Mouse (Mus musculus): ENCODE measurements around the gene Ccdc74a. TPM values are rescaled to one million over a fixed set of nuclear protein-coding genes. Genes with fewer than 3 reads are reported as not detected.

Gene Ccdc74a
- polyA plus RNA-seq, 1 experiment from 2014 or later = 3.2 TPM

DNA sequence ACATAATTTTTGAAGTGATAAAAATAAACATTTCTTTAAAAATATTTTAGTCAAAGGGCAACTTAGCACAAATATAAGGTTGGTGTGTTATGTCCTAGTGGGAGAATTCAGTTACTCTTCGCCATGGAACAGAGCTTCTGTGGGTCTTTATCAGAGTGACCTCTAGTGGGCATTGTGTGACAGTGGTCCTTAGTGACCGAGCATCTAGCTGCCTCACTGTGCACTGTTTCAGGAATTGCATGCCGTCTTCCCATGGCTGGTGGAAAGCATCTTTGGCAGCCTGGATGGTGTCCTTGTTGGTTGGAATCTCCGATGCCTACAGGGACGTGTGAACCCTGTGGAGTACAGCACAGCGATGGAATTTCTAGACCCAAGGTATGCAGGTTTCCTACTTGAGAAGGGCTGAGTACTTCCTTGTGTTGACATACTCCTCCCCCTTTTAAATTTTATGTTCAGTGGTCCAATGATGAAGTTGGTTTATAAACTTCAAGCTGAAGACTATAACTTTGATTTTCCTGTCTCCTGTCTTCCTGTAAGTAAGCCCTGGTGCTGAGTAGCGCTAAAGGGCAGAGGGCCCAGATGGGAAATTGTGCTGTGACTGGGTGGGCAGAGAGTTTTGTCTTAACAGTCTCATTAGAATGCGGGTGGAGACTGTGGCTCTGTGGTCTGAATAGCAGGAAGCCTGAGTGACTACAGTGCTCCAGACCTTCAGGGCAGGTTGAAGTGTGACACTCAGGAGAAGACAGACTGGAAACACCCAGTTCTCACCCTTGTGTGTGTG, 20.6 kb upstream of the Ccdc74a start:
- no peak overlapping the region for H3K27ac ChIP-seq
- no peaks in the 10 kb centered on the region for H3K27me3 ChIP-seq
- H3K9me3 ChIP-seq (replicated peaks) = no peaks in the 10 kb centered on the region
- no peak overlapping the region for H3K4me3 ChIP-seq
- H3K9ac ChIP-seq = no peak overlapping the region
- H3K36me3 ChIP-seq = peaks cover 57% of the 10 kb centered on the region
- no peak for ATAC-seq (replicated peaks; ENCODE audit: insufficient number of reproducible peaks, insufficient read depth, low FRiP score, low read depth)
- WGBS = 69% methylated on average over 8 of the region's 8 CpGs
- peaks cover under 1% of the 10 kb centered on the region for H3K4me1 ChIP-seq (replicated peaks)
- no peak overlapping the region for H3K4me2 ChIP-seq

DNA sequence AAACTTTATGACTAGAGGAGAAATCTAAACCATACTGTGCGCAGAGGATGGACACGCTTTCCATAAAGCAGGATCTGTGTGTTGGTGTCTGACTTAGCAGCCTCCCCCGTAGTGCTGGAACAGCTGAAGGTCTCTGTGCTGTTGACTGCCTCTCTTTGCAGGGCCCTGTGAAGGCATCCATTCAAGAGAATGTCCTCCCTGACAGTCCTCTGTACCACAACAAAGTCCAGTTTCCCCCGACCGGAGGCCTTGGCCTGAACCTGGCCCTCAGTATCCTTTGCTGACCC, 20.1 kb upstream of the Ccdc74a start:
- H3K9ac ChIP-seq = no peak overlapping the region
- no peaks in the 10 kb centered on the region for H3K9me3 ChIP-seq (replicated peaks)
- H3K36me3 ChIP-seq = peaks cover 60% of the 10 kb centered on the region
- no peaks in the 10 kb centered on the region for H3K4me1 ChIP-seq (replicated peaks)
- H3K27me3 ChIP-seq = no peaks in the 10 kb centered on the region
- no peak overlapping the region for H3K27ac ChIP-seq
- no peak overlapping the region for H3K4me2 ChIP-seq
- 95% methylated on average over 5 of the region's 5 CpGs for WGBS
- H3K4me3 ChIP-seq = no peak overlapping the region
- no peak for ATAC-seq (replicated peaks; ENCODE audit: insufficient number of reproducible peaks, insufficient read depth, low FRiP score, low read depth)

DNA sequence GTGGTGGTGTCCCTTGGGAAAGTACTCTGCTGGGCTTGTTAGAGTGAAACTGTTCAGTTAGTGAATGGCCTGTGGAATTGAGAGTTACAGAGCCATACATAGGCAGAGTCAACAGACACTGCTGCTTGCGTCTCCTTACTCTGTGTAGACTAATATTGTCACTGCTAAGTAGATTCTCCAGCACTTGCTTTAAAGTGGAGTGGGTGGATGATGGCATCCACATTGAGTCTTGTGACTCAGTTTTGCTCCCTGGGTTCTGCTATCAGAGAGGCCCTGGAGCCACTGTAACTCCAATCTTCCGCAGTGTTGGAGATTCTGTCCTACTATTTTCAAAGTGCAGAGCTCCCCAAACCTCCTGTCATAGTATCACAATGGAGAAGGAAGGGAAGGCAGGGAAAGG, 13.7 kb upstream of the Ccdc74a start:
- Histone ChIP-seq H3K4me2 (no peak overlapping the region), H3K27ac (no peak overlapping the region), H3K4me3 (no peak overlapping the region), H3K9me3 (replicated peaks) (no peaks in the 10 kb centered on the region), H3K36me3 (peaks cover 50% of the 10 kb centered on the region), H3K4me1 (replicated peaks) (peaks cover 18% of the 10 kb centered on the region), H3K27me3 (no peaks in the 10 kb centered on the region), H3K9ac (no peak overlapping the region)
- no peak for ATAC-seq (replicated peaks; ENCODE audit: insufficient number of reproducible peaks, insufficient read depth, low FRiP score, low read depth)
- WGBS = 96% methylated on average over 2 of the region's 2 CpGs

DNA sequence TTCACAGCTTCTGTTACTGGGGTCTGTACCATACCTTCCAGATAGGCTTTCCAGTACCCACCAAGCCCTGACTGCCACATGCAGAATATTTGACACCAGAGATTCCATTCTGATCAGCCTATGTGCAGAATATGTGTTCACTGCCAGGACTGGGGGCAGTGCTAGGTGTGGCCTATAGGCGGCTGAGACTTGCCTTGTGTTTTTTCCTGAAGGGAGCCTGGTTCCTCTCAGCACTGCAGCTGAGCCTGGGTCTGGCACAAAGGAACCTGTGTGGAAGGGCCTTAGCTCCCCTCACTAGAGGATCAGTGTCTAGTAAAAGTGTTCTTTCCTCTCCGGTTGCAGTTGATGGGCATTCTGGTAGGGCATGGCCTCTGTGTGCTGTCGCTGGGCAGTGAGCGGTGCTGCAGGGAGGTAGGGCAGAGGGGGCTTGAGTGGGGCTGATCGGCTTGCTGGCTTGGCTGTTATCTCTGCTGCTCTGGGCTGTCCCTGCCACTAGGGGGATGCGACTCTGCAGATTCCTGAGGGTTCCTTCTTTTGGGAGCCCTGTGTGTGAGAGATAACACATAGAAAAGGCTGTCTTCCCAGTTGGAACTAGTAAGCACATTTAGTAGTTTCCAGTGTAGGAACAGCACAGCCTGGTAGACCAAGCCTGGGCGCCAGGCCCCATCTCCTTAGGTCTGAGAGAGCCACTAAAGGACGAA, 12.6 kb upstream of the Ccdc74a start:
- H3K4me2 ChIP-seq = no peak overlapping the region
- 64% methylated on average over 8 of the region's 8 CpGs for WGBS
- no peak overlapping the region for H3K4me3 ChIP-seq
- peaks cover 26% of the 10 kb centered on the region for H3K4me1 ChIP-seq (replicated peaks)
- H3K9me3 ChIP-seq (replicated peaks) = no peaks in the 10 kb centered on the region
- no peak overlapping the region for H3K9ac ChIP-seq
- ATAC-seq (replicated peaks; ENCODE audit: insufficient number of reproducible peaks, insufficient read depth, low FRiP score, low read depth) = no peak
- H3K27me3 ChIP-seq = no peaks in the 10 kb centered on the region
- no peak overlapping the region for H3K27ac ChIP-seq
- H3K36me3 ChIP-seq = peaks cover 45% of the 10 kb centered on the region

DNA sequence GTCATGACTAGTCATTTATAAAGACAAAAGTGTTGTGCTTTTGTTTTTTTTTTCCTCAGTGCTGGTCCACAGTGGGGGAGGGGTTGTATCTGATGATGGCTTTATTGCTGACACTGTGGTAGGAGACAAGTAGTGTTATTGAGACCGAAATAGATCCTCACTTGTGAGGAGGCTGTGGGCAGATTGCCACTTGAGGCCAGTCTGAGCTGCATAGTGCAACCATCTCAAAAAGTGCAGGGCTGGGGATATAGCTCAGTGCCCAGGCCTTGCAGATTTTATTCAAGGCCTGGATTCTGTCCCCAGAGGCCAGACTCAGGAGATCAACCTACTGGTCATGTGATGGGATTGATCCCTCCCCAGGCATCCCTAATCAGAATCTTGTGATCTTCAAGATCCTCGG, 9.4 kb upstream of the Ccdc74a start:
- Histone ChIP-seq H3K4me1 (replicated peaks) (peaks cover 26% of the 10 kb centered on the region), H3K27me3 (no peaks in the 10 kb centered on the region), H3K4me3 (no peak overlapping the region), H3K27ac (peak overlapping the region; percentile 34; the same call in 1 of the 2 replicates), H3K4me2 (no peak overlapping the region), H3K9me3 (replicated peaks) (no peaks in the 10 kb centered on the region), H3K9ac (no peak overlapping the region), H3K36me3 (peaks cover 50% of the 10 kb centered on the region)
- WGBS = 68% methylated on average over 2 of the region's 2 CpGs
- ATAC-seq (replicated peaks; ENCODE audit: insufficient number of reproducible peaks, insufficient read depth, low FRiP score, low read depth) = no peak; the same call in 1 of the 2 replicates

DNA sequence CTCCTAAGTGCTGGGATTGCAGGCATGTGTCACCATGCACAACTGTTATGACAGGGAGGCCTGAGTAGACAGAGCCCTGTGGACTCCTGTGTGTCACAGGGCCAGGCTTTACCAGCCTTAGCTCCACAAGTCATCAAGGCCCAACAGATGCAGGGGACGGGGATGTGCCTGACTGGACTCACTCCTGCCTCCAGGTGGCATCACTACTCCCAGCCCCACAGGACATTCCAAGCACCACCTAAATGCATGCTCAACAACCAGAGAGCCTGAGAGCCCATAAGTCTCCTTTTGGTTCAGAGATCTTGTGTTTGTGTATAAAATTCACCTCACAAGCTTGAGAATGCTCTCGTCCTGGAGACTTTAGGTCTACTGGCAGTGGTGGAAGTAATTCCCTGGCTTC, 8.7 kb upstream of the Ccdc74a start:
- no peak for ATAC-seq (replicated peaks; ENCODE audit: insufficient number of reproducible peaks, insufficient read depth, low FRiP score, low read depth)
- H3K9ac ChIP-seq = no peak overlapping the region
- peaks cover 26% of the 10 kb centered on the region for H3K4me1 ChIP-seq (replicated peaks)
- peaks cover 47% of the 10 kb centered on the region for H3K36me3 ChIP-seq
- H3K27ac ChIP-seq = no peak overlapping the region
- no peaks in the 10 kb centered on the region for H3K9me3 ChIP-seq (replicated peaks)
- H3K27me3 ChIP-seq = no peaks in the 10 kb centered on the region
- no peak overlapping the region for H3K4me3 ChIP-seq
- 66% methylated on average over 2 of the region's 2 CpGs for WGBS
- no peak overlapping the region for H3K4me2 ChIP-seq

DNA sequence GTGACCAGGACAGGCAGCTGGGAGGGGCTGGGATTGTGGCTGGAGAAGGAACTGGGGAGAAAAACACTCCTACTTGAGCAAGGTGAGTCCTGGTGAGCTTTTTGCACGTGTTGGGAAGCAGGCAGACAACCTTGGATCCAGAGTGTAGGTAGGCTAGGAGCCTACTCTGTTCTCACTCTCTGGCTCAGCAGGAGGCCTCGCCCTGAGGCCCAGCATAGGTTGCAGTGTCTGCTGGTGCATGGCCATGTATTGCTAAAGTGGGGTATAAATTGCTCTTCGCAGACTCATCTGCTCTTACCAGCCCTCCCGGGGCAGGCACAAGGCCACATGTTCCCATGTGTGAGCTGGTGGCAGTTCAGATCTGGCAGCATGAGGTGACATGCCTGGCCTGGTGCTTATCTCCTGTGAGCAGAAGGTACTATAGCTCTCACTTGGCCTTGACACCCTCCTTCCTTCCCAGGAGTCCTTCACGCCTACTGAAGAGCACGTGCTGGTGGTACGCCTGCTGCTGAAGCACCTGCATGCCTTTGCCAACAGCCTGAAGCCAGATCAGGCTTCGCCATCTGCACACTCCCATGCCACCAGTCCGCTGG, 8.1 kb upstream of the Ccdc74a start:
- Histone ChIP-seq H3K27ac (no peak overlapping the region), H3K4me2 (no peak overlapping the region), H3K4me1 (replicated peaks) (peaks cover 26% of the 10 kb centered on the region), H3K36me3 (peaks cover 48% of the 10 kb centered on the region), H3K9ac (no peak overlapping the region), H3K9me3 (replicated peaks) (no peaks in the 10 kb centered on the region), H3K27me3 (no peaks in the 10 kb centered on the region), H3K4me3 (no peak overlapping the region)
- 84% methylated on average over 9 of the region's 9 CpGs for WGBS
- no peak for ATAC-seq (replicated peaks; ENCODE audit: insufficient number of reproducible peaks, insufficient read depth, low FRiP score, low read depth)

DNA sequence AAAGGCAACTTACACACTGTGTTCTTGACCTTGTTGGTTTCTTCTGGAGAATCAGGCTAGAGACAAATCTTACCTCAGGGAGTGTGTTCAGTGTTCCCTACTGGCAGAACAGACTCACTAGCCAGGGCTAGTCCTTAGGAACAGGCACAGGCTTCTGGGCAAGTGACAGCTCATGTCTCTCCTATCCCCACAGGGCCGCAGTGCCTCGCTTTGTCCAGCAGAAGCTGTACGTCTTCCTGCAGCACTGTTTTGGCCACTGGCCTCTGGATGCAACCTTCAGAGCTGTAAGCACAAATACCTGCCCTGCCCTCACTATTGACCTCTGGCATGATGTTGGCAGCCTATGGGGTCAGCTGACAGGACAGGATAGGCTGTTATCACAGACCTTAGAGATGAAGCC, 7.2 kb upstream of the Ccdc74a start:
- Histone ChIP-seq H3K4me3 (no peak overlapping the region), H3K4me2 (no peak overlapping the region), H3K27me3 (no peaks in the 10 kb centered on the region), H3K36me3 (peaks cover 49% of the 10 kb centered on the region), H3K27ac (no peak overlapping the region), H3K4me1 (replicated peaks) (peaks cover 26% of the 10 kb centered on the region), H3K9ac (no peak overlapping the region), H3K9me3 (replicated peaks) (no peaks in the 10 kb centered on the region)
- WGBS = 92% methylated on average over 3 of the region's 3 CpGs
- ATAC-seq (replicated peaks; ENCODE audit: insufficient number of reproducible peaks, insufficient read depth, low FRiP score, low read depth) = no peak

DNA sequence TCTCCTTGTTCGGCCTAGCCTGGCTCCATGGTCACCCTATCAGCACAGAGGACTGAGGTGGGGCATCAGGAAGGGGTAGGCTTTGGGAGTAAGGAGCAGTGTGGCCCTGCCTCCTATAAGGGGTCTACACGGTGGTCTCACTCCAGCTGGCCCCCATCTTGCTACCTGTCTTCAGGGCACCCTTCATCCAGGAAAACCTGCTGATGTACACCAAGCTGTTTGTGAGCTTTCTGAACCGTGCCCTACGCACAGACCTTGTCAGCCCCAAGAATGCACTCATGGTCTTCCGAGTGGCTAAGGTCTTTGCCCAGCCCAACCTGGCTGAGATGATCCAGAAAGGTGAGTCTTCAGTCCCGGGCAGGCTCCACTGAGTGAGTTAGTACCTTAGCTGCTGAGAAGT, 6.3 kb upstream of the Ccdc74a start:
- no peak for ATAC-seq (replicated peaks; ENCODE audit: insufficient number of reproducible peaks, insufficient read depth, low FRiP score, low read depth)
- Histone ChIP-seq H3K9me3 (replicated peaks) (no peaks in the 10 kb centered on the region), H3K27me3 (no peaks in the 10 kb centered on the region), H3K27ac (no peak overlapping the region), H3K36me3 (peaks cover 49% of the 10 kb centered on the region), H3K4me2 (no peak overlapping the region), H3K9ac (no peak overlapping the region), H3K4me3 (no peak overlapping the region), H3K4me1 (replicated peaks) (peaks cover 26% of the 10 kb centered on the region)
- WGBS = 90% methylated on average over 6 of the region's 6 CpGs

DNA sequence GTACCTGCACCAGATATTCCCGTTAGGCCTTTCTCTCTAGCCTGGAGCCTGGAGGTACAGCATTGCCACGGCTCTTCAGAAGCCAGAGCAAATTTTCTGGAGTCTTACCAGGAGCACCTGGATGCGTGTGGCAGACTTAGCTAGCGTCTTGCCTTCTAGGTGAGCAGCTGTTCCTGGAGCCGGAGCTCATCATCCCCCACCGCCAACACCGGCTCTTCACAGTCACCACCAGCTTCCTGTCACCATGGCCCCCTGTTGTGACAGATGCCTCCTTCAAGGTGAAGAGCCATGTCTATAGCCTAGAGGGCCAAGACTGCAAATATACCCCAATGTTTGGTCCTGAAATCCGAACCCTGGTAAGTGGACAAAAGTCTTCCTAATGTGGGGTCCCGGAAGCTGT, 5.6 kb upstream of the Ccdc74a start:
- Histone ChIP-seq H3K4me2 (no peak overlapping the region), H3K36me3 (peaks cover 46% of the 10 kb centered on the region), H3K4me1 (replicated peaks) (peaks cover 26% of the 10 kb centered on the region), H3K9ac (no peak overlapping the region), H3K27me3 (no peaks in the 10 kb centered on the region), H3K9me3 (replicated peaks) (no peaks in the 10 kb centered on the region), H3K27ac (no peak overlapping the region), H3K4me3 (no peak overlapping the region)
- no peak for ATAC-seq (replicated peaks; ENCODE audit: insufficient number of reproducible peaks, insufficient read depth, low FRiP score, low read depth)
- WGBS = 92% methylated on average over 9 of the region's 9 CpGs

DNA sequence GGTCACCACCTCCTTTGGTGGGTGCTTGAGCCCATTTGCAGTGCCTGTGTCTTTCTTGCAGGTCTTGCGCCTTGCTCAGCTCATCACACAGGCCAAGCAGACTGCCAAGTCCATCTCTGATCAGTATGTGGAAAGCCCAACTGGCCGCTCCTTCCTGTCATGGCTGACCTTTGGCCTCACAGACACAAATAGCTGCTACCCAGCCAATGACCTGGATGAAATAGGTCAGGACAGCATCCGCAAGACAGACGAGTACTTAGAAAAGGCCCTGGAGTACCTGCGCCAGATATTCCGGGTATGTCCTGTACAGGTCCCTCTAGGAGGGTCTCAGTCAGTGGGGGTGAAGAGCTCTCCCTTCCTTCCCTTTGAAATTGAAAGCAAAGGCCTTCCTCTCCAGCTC, 5.0 kb upstream of the Ccdc74a start:
- no peak overlapping the region for H3K4me3 ChIP-seq
- H3K27me3 ChIP-seq = no peaks in the 10 kb centered on the region
- peaks cover 46% of the 10 kb centered on the region for H3K36me3 ChIP-seq
- no peak for ATAC-seq (replicated peaks; ENCODE audit: insufficient number of reproducible peaks, insufficient read depth, low FRiP score, low read depth)
- 80% methylated on average over 6 of the region's 6 CpGs for WGBS
- no peak overlapping the region for H3K27ac ChIP-seq
- no peak overlapping the region for H3K4me2 ChIP-seq
- H3K4me1 ChIP-seq (replicated peaks) = peaks cover 24% of the 10 kb centered on the region
- no peaks in the 10 kb centered on the region for H3K9me3 ChIP-seq (replicated peaks)
- no peak overlapping the region for H3K9ac ChIP-seq

DNA sequence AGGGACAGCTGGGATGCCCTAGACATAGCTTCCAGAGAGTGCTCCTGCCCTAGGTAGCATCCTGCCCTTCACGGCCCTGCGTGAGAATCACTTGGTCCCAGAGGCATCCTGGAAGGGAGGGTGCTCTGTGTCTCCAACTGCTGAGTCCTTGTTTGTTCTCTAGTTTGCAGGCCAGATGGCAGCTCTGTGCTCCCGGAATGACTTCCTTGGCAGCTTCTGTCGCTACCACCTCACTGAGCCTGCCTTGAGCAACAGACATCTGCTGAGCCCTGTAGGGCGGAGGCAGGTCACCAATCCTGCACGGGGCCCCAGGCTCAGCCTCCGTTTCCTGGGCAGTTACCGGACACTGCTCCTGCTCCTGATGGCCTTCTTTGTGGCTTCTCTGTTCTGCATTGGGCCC, 4.0 kb upstream of the Ccdc74a start:
- Histone ChIP-seq H3K9ac (no peak overlapping the region), H3K27ac (no peak overlapping the region), H3K9me3 (replicated peaks) (no peaks in the 10 kb centered on the region), H3K4me2 (no peak overlapping the region), H3K27me3 (no peaks in the 10 kb centered on the region), H3K4me3 (no peak overlapping the region), H3K36me3 (peaks cover 46% of the 10 kb centered on the region), H3K4me1 (replicated peaks) (peaks cover 23% of the 10 kb centered on the region)
- ATAC-seq (replicated peaks; ENCODE audit: insufficient number of reproducible peaks, insufficient read depth, low FRiP score, low read depth) = no peak
- 84% methylated on average over 8 of the region's 8 CpGs for WGBS

Data from heart, embryonic 15.5 days (tissue).